Mouse (Mus musculus) MEL (cell line): ENCODE results near the gene Slc25a36. TPM values are rescaled to one million over a fixed set of nuclear protein-coding genes. Genes with fewer than 3 reads are reported as not detected.

Experiments
- DNase-seq: peaks from one replicate; pipeline ENCODE4 v3.0.0; 2011; ENCODE audit warnings: low read depth, low spot score
- H3K27ac ChIP-seq: 2 replicates; pipeline ENCODE4 v1.5.1; 2012; ENCODE audit warnings: low read depth, mild to moderate bottlenecking, control low read depth, low read length, moderate library complexity; ENCODE audit not compliant: control insufficient read depth
- H3K27me3 ChIP-seq, 2 experiments: fragments of 150-350 bp in 1 of 2; sonication (generic) in 1 of 2; 2 replicates each; pipeline ENCODE4 v1.6.1; 2012; ENCODE audit warnings: low read length in 2 of 2, mild to moderate bottlenecking in 2 of 2, improper control_type of control experiment in 1 of 2, moderate library complexity in 1 of 2; ENCODE audit not compliant: insufficient read depth in 2 of 2, control insufficient read depth in 1 of 2
- H3K36me3 ChIP-seq, 2 experiments: 2 replicates each; pipeline ENCODE4 v1.6.1; 2012 to 2014; ENCODE audit warnings: low read length in 2 of 2, improper control_type of control experiment in 1 of 2, inconsistent platforms in 1 of 2, mild to moderate bottlenecking in 1 of 2; ENCODE audit not compliant: insufficient read depth in 2 of 2, control insufficient read depth in 1 of 2
- H3K4me1 ChIP-seq, 2 experiments: fragments of 150-350 bp in 1 of 2; sonication (generic) in 1 of 2; 2 replicates each; pipeline ENCODE4 v1.6.1; 2012; ENCODE audit warnings: low read length in 2 of 2, improper control_type of control experiment in 1 of 2, mild to moderate bottlenecking in 1 of 2; ENCODE audit not compliant: insufficient read depth in 2 of 2, control insufficient read depth in 1 of 2
- H3K4me3 ChIP-seq, 2 experiments: fragments of 150-350 bp in 1 of 2; sonication (generic) in 1 of 2; 2 replicates each; pipeline ENCODE4 v1.5.1; 2012; ENCODE audit warnings: low read depth in 2 of 2, low read length in 2 of 2, mild to moderate bottlenecking in 2 of 2, moderate library complexity in 2 of 2, control low read depth in 1 of 2, improper control_type of control experiment in 1 of 2; ENCODE audit not compliant: control insufficient read depth in 1 of 2, insufficient read depth in 1 of 2
- H3K79me2 ChIP-seq: 2 replicates; pipeline ENCODE4 v1.6.1; 2012; ENCODE audit warnings: mild to moderate bottlenecking, low read length, moderate library complexity; ENCODE audit not compliant: control insufficient read depth, poor library complexity, insufficient read depth
- H3K9ac ChIP-seq: 2 replicates; pipeline ENCODE4 v1.6.1; 2012; ENCODE audit warnings: low read depth, mild to moderate bottlenecking, control low read depth, low read length, moderate library complexity; ENCODE audit not compliant: control insufficient read depth, poor library complexity, severe bottlenecking
- H3K9me3 ChIP-seq: fragments of 150-350 bp; sonication (generic); replicated peaks from 2 replicates; pipeline ENCODE4 v1.6.1; 2012; ENCODE audit warnings: mild to moderate bottlenecking, low read length, improper control_type of control experiment, moderate library complexity; ENCODE audit not compliant: insufficient read depth
- BHLHE40 ChIP-seq: IDR thresholded peaks from 2 replicates; pipeline ENCODE4 v1.6.1; 2012; ENCODE audit warnings: low read depth, mild to moderate bottlenecking, inconsistent platforms, low read length, improper control_type of control experiment, borderline replicate concordance
- CHD1 ChIP-seq: IDR thresholded peaks from 2 replicates; pipeline ENCODE4 v1.6.1; 2012; ENCODE audit warnings: low read depth, mild to moderate bottlenecking, inconsistent platforms, low read length, improper control_type of control experiment
- CHD2 ChIP-seq: IDR thresholded peaks from 2 replicates; pipeline ENCODE4 v1.6.1; 2011; ENCODE audit warnings: low read length, improper control_type of control experiment
- ETS1 ChIP-seq: IDR thresholded peaks from 2 replicates; pipeline ENCODE4 v1.6.1; 2012; ENCODE audit warnings: low read depth, mild to moderate bottlenecking, inconsistent platforms, low read length, improper control_type of control experiment, moderate library complexity
- GABPA ChIP-seq: IDR thresholded peaks from 2 replicates; pipeline ENCODE4 v1.6.1; 2012; ENCODE audit warnings: low read depth, mild to moderate bottlenecking, inconsistent platforms, low read length, improper control_type of control experiment, moderate library complexity
- GATA1 ChIP-seq: IDR thresholded peaks from 2 replicates; pipeline ENCODE4 v1.6.1; 2011; ENCODE audit warnings: low read depth, low read length, improper control_type of control experiment
- HCFC1 ChIP-seq: IDR thresholded peaks from 2 replicates; pipeline ENCODE4 v1.6.1; 2012; ENCODE audit warnings: low read depth, mild to moderate bottlenecking, inconsistent platforms, low read length, improper control_type of control experiment, moderate library complexity
- JUND ChIP-seq: IDR thresholded peaks from 2 replicates; pipeline ENCODE4 v1.6.1; 2011; ENCODE audit warnings: low read depth, mild to moderate bottlenecking, improper control_type of control experiment, low read length
- MYC ChIP-seq: IDR thresholded peaks from 2 replicates; pipeline ENCODE4 v1.6.1; 2011; ENCODE audit warnings: low read depth, mild to moderate bottlenecking, low read length, improper control_type of control experiment, moderate library complexity
- POLR2A ChIP-seq, 2 experiments: IDR thresholded peaks; 2 replicates each; pipeline ENCODE4 v1.6.1; 2011 to 2012; ENCODE audit warnings: low read length in 2 of 2, mild to moderate bottlenecking in 2 of 2, control low read depth in 1 of 2, improper control_type of control experiment in 1 of 2, low read depth in 1 of 2, moderate library complexity in 1 of 2; ENCODE audit not compliant: control insufficient read depth in 1 of 2, insufficient read depth in 1 of 2, poor library complexity in 1 of 2
- POLR2AphosphoS2 ChIP-seq: IDR thresholded peaks from 2 replicates; pipeline ENCODE4 v1.6.1; 2011; ENCODE audit warnings: low read length, improper control_type of control experiment
- POLR2AphosphoS5 ChIP-seq: IDR thresholded peaks from 2 replicates; pipeline ENCODE4 v1.6.1; 2012; ENCODE audit warnings: low read depth, borderline replicate concordance, mild to moderate bottlenecking, inconsistent platforms, low read length, moderate library complexity, mixed read lengths
- RAD21 ChIP-seq: IDR thresholded peaks from 2 replicates; pipeline ENCODE4 v1.6.1; 2011; ENCODE audit warnings: mild to moderate bottlenecking, low read depth, low read length, improper control_type of control experiment
- SMC3 ChIP-seq: IDR thresholded peaks from 2 replicates; pipeline ENCODE4 v1.6.1; 2011; ENCODE audit warnings: low read depth, low read length, improper control_type of control experiment
- TAL1 ChIP-seq: IDR thresholded peaks from 2 replicates; pipeline ENCODE4 v1.6.1; 2012; ENCODE audit warnings: mild to moderate bottlenecking, inconsistent platforms, low read length, moderate library complexity, mixed read lengths
- UBTF ChIP-seq: IDR thresholded peaks from 2 replicates; pipeline ENCODE4 v1.6.1; 2012; ENCODE audit warnings: low read depth, mild to moderate bottlenecking, inconsistent platforms, low read length, improper control_type of control experiment, moderate library complexity, borderline replicate concordance; ENCODE audit not compliant: insufficient read depth
- ZKSCAN1 ChIP-seq: IDR thresholded peaks from 2 replicates; pipeline ENCODE4 v1.6.1; 2012; ENCODE audit warnings: low read depth, mild to moderate bottlenecking, inconsistent platforms, low read length, improper control_type of control experiment, moderate library complexity
- ZNF384 ChIP-seq: IDR thresholded peaks from 2 replicates; pipeline ENCODE4 v1.6.1; 2012; ENCODE audit warnings: low read depth, mild to moderate bottlenecking, inconsistent platforms, low read length, improper control_type of control experiment
- polyA plus RNA-seq, 2 experiments: library from polyadenylated mRNA; stranded (reverse) in 1 of 2; unstranded in 1 of 2; fragments of >175 nt in 1 of 2; fragments of >200 nt in 1 of 2; gene quantifications; 2 replicates each; pipeline versions ENCODE4 v1.2.1 to v1.2.4; 2012; ENCODE audit warnings: low replicate concordance in 2 of 2, low read depth in 1 of 2; ENCODE audit not compliant: insufficient read length in 2 of 2, insufficient read depth in 1 of 2, missing spikeins in 1 of 2
- total RNA-seq: library from RNA; depleted of rRNA; stranded (reverse); fragments of 300-350 nt; gene quantifications from 2 replicates; pipeline ENCODE4 v1.2.3, GENCODE M21; 2012

The Slc25a36 gene
- total and polyA plus RNA-seq, 3 experiments: 11.9 to 13.0 TPM; not detected in 1

GRCm38 (mm10) chr9:97112797-97113554, 2.0 kb upstream of the Slc25a36 start:
- TF ChIP-seq CHD1 (no peak), POLR2AphosphoS2 (no peak), UBTF (no peak), HCFC1 (no peak), GABPA (no peak), ZNF384 (no peak), POLR2A (IDR thresholded peaks at IDR 0.05; ENCODE audit: control insufficient read depth in 1 of 2, insufficient read depth in 1 of 2, low read depth in 1 of 2, low read length in 2 of 2, poor library complexity in 1 of 2) (no peak)
- Histone ChIP-seq H3K27ac (no peak overlapping the region), H3K36me3 (peaks cover 0 to 16% of the 10 kb centered on the region in 2 experiments; a peak in 2 of 4 replicates), H3K9ac (no peak overlapping the region), H3K4me1 (peaks cover 3 to 6% of the 10 kb centered on the region in 2 experiments; a peak in 3 of 4 replicates), H3K79me2 (peaks cover 19% of the 10 kb centered on the region), H3K9me3 (no peaks in the 10 kb centered on the region), H3K27me3 (no peaks in the 10 kb centered on the region), H3K4me3 (no peak overlapping the region)
- DNase-seq: no peak

- no peak for DNase-seq
- peaks cover 3 to 6% of the 10 kb centered on the region in 2 experiments; a peak in 3 of 4 replicates for H3K4me1 ChIP-seq
- H3K79me2 ChIP-seq: peaks cover 24% of the 10 kb centered on the region
- no peak overlapping the region for H3K4me3 ChIP-seq
- H3K36me3 ChIP-seq: peaks cover 0 to 16% of the 10 kb centered on the region in 2 experiments; a peak in 2 of 4 replicates
- no peak overlapping the region for H3K27ac ChIP-seq
- H3K9ac ChIP-seq: no peak overlapping the region
- H3K27me3 ChIP-seq: no peaks in the 10 kb centered on the region
- H3K9me3 ChIP-seq: no peaks in the 10 kb centered on the region
- TF ChIP-seq GATA1 (peak; percentile 39; the same call in 1 of the 2 replicates), MYC (no peak)
Observed at GRCm38 (mm10) chr9:97112238-97112637, 1.3 kb upstream of the Slc25a36 start.

- Histone ChIP-seq H3K4me1 (peaks cover 3 to 6% of the 10 kb centered on the region in 2 experiments; a peak in 3 of 4 replicates), H3K9me3 (no peaks in the 10 kb centered on the region), H3K27me3 (no peaks in the 10 kb centered on the region), H3K4me3 (peak overlapping the region; percentile 82 to 84), H3K79me2 (peaks cover 26% of the 10 kb centered on the region), H3K27ac (peak overlapping the region; percentile 61), H3K9ac (peak overlapping the region; percentile 77), H3K36me3 (peaks cover 0 to 16% of the 10 kb centered on the region in 2 experiments; a peak in 2 of 4 replicates)
- TF ChIP-seq TAL1: no peak
- TF ChIP-seq ETS1: no peak
- TF ChIP-seq JUND: no peak
- no peak for TF ChIP-seq CHD1
- TF ChIP-seq POLR2AphosphoS5: no peak
- TF ChIP-seq BHLHE40: no peak
- no peak for TF ChIP-seq GABPA
- TF ChIP-seq ZKSCAN1: no peak
- TF ChIP-seq CHD2: no peak
- TF ChIP-seq GATA1: no peak
- no peak for TF ChIP-seq SMC3
- TF ChIP-seq RAD21: no peak
- no peak for DNase-seq
Observed at GRCm38 (mm10) chr9:97111506-97111905, 549 bp upstream of the Slc25a36 start.
